8 mouse cellular contexts compared by ENCODE assay signal in the genomic region with DNA sequence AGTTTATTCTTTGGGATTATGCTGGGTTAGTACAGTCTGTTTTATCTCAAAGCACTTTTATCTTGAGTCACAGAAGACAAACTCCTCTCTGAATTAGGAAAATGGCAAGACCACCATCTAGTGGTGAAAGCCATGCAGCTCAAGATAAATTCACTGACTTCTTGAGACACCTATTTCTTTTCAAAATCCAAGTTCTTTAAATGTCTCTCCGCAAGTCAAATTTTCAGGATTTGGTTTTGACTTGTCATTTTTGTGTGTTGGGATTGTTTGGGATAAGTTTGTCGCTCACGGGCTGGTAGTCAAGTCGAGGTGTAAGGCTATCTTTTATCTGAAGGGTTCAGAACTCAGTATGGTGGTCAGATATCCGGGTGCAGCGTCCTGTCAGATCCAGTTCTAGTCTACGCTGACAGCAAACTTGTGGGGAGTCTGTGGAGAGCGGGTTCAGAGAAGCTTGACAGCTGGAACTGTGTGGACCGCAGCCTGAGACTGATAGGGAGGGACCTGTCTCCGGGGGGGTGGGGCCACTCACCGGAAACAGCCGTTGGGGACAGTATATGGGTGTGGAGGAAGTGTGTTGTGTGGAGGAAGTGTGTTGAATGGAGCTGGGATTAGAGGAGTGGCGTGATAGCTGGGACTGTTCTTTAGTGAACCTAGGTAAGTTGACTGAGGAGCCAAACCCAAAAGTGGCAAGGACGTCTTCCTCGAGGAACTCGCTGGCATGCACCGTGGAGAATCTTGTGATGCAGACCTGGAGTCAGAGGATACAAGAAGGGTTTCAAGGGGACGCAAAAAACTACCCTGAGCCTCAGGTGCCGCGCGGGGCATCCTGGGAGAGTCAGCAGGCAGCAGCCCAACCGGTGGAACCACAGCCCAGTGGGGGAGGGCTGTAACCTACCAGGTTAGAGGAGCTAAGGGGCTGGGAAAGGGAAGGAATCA. TPM values are rescaled to one million over a fixed set of nuclear protein-coding genes. Genes with fewer than 3 reads are reported as not detected.
A peak's percentile ranks its signal among the peaks of the same experiment; 100 is the strongest.
DNase-seq lines count a peak whose midpoint lies in the region; ATAC-seq and TF ChIP-seq lines count a peak whose summit lies in the region.

A gene (plus strand): TSS at position 564 of the 936 bp plus-strand sequence.

- peaks cover 2% of the 10 kb centered on the region for H3K4me1 ChIP-seq in ES-Bruce4 (ENCODE audit: control insufficient read depth, insufficient read depth, low read length)
- H3K4me1 ChIP-seq in forebrain, embryonic 11.5 days (replicated peaks; ENCODE audit: control insufficient read depth, insufficient read depth, low read length): no peaks in the 10 kb centered on the region
- H3K4me1 ChIP-seq in heart, postnatal 0 days (ENCODE audit: control insufficient read depth, insufficient read depth): peaks cover 10% of the 10 kb centered on the region
- peaks cover 5 to 6% of the 10 kb centered on the region in 2 experiments; a peak in 3 of 4 replicates for H3K4me1 ChIP-seq in liver, embryonic 14.5 days (replicated peaks; ENCODE audit: control insufficient read depth in 2 of 2, insufficient read depth in 2 of 2, low read length in 1 of 2)
- no peaks in the 10 kb centered on the region for H3K4me1 ChIP-seq in stomach, embryonic 15.5 days

- H3K27ac ChIP-seq in ES-Bruce4 (ENCODE audit: insufficient read depth, low read length): peak within 1 kb of the TSS; percentile 49; the same call in 1 of the 2 replicates
- H3K27ac ChIP-seq in forebrain, embryonic 11.5 days (ENCODE audit: low read depth, low read length): no peak within 1 kb of the TSS
- peak within 1 kb of the TSS; percentile 70 for H3K27ac ChIP-seq in heart, postnatal 0 days (ENCODE audit: low read depth)
- peak within 1 kb of the TSS; percentile 79 for H3K27ac ChIP-seq in liver, embryonic 14.5 days
- peak within 1 kb of the TSS; percentile 88 for H3K27ac ChIP-seq in stomach, embryonic 15.5 days

- H3K4me2 ChIP-seq in forebrain, embryonic 11.5 days (ENCODE audit: low read depth, low read length, severe bottlenecking): peak within 1 kb of the TSS; percentile 85
- peak within 1 kb of the TSS; percentile 84 for H3K4me2 ChIP-seq in heart, postnatal 0 days (ENCODE audit: low read depth, low read length)
- H3K4me2 ChIP-seq in liver, embryonic 14.5 days (ENCODE audit: low read depth): peak within 1 kb of the TSS; percentile 93
- peak within 1 kb of the TSS; percentile 89 for H3K4me2 ChIP-seq in stomach, embryonic 15.5 days

- no peaks in the 10 kb centered on the region for H3K9me3 ChIP-seq in ES-Bruce4 (replicated peaks; ENCODE audit: control insufficient read depth, insufficient read depth, low read length, poor library complexity, severe bottlenecking)
- H3K9me3 ChIP-seq in forebrain, embryonic 11.5 days (ENCODE audit: control insufficient read depth, low read length): no peaks in the 10 kb centered on the region
- H3K9me3 ChIP-seq in heart, postnatal 0 days (replicated peaks; ENCODE audit: control insufficient read depth, low read length): no peaks in the 10 kb centered on the region
- H3K9me3 ChIP-seq in liver, embryonic 14.5 days (ENCODE audit: control insufficient read depth, low read length): no peaks in the 10 kb centered on the region
- H3K9me3 ChIP-seq in stomach, embryonic 15.5 days: no peaks in the 10 kb centered on the region

- TF ChIP-seq CTCF in ES-Bruce4 (IDR thresholded peaks at IDR 0.05; ENCODE audit: low read depth, low read length): peak; percentile 29
- TF ChIP-seq CTCF in heart, postnatal 0 days (IDR thresholded peaks at IDR 0.05; ENCODE audit: low read depth): peak; percentile 84
- peak; percentile 76 for TF ChIP-seq CTCF in liver, embryonic 14.5 days (IDR thresholded peaks at IDR 0.05; ENCODE audit: low read depth)

- peak; percentile 84 for DNase-seq in c-Kit-positive CD71-positive TER-119-negative erythroid progenitor cells, embryonic 14.5 days (ENCODE audit: low read depth)
- DNase-seq in forebrain, embryonic 11.5 days (ENCODE audit: low spot score): peak; percentile 70
- peak; percentile 68 for DNase-seq in heart, postnatal 0 days (ENCODE audit: low spot score)
- peak; percentile 84 to 88 for DNase-seq in kidney, postnatal 36 days
- DNase-seq in liver, embryonic 14.5 days (ENCODE audit: low read depth in 3 of 3, low spot score in 3 of 3): peak; percentile 68 to 81 (median 68)
- DNase-seq in neural tube, embryonic 10.5 days (ENCODE audit: extremely low spot score, low spot score): peak; percentile 54

- TF ChIP-seq POLR2A in ES-Bruce4 (IDR thresholded peaks at IDR 0.05; ENCODE audit: insufficient read depth, low read length): no peak

- peak within 1 kb of the TSS; percentile 93 for H3K4me3 ChIP-seq in ES-Bruce4 (ENCODE audit: low read depth, low read length)
- H3K4me3 ChIP-seq in forebrain, embryonic 11.5 days (ENCODE audit: low read depth, low read length): peak within 1 kb of the TSS; percentile 40
- H3K4me3 ChIP-seq in heart, postnatal 0 days (ENCODE audit: low read depth, low read length): peak within 1 kb of the TSS; percentile 59
- H3K4me3 ChIP-seq in liver, embryonic 14.5 days (ENCODE audit: insufficient read depth in 1 of 2, low read depth in 2 of 2, low read length in 2 of 2): peak within 1 kb of the TSS; percentile 63 to 80
- peak within 1 kb of the TSS; percentile 53 for H3K4me3 ChIP-seq in stomach, embryonic 15.5 days (replicated peaks)

- peak; percentile 99 for ATAC-seq in forebrain, embryonic 11.5 days (replicated peaks; ENCODE audit: low FRiP score)
- ATAC-seq in heart, postnatal 0 days (ENCODE audit: insufficient read depth, low read depth): peak; percentile 99
- ATAC-seq in liver, embryonic 14.5 days (ENCODE audit: insufficient read depth): peak; percentile 100
- ATAC-seq in stomach, embryonic 15.5 days (ENCODE audit: insufficient read depth, low FRiP score, low read depth): peak; percentile 100

- under 1% methylated on average over 22 of the region's 22 CpGs for WGBS in forebrain, embryonic 11.5 days
- WGBS in heart, postnatal 0 days: 0% methylated on average over 22 of the region's 22 CpGs
- under 1% methylated on average over 22 of the region's 22 CpGs for WGBS in liver, embryonic 14.5 days (ENCODE audit: insufficient replicate concordance)
- under 1% methylated on average over 22 of the region's 22 CpGs for WGBS in stomach, embryonic 15.5 days

- no peaks in the 10 kb centered on the region for H3K36me3 ChIP-seq in ES-Bruce4 (ENCODE audit: control insufficient read depth, insufficient read depth, low read length, poor library complexity, severe bottlenecking)
- no peaks in the 10 kb centered on the region for H3K36me3 ChIP-seq in forebrain, embryonic 11.5 days (ENCODE audit: control insufficient read depth, insufficient read depth, low read length)
- H3K36me3 ChIP-seq in heart, postnatal 0 days (replicated peaks; ENCODE audit: control insufficient read depth, insufficient read depth, low read length): no peaks in the 10 kb centered on the region
- H3K36me3 ChIP-seq in liver, embryonic 14.5 days (replicated peaks; ENCODE audit: control insufficient read depth, insufficient read depth, low read depth): no peaks in the 10 kb centered on the region
- no peaks in the 10 kb centered on the region for H3K36me3 ChIP-seq in stomach, embryonic 15.5 days

- H3K27me3 ChIP-seq in ES-Bruce4 (ENCODE audit: control insufficient read depth, insufficient read depth, low read length, poor library complexity, severe bottlenecking): no peaks in the 10 kb centered on the region
- no peaks in the 10 kb centered on the region for H3K27me3 ChIP-seq in forebrain, embryonic 11.5 days (ENCODE audit: control insufficient read depth, insufficient read depth, low read length)
- H3K27me3 ChIP-seq in heart, postnatal 0 days (ENCODE audit: control insufficient read depth, insufficient read depth, low read length): no peaks in the 10 kb centered on the region
- H3K27me3 ChIP-seq in liver, embryonic 14.5 days (ENCODE audit: control insufficient read depth, insufficient read depth, low read length): no peaks in the 10 kb centered on the region
- H3K27me3 ChIP-seq in stomach, embryonic 15.5 days (replicated peaks): no peaks in the 10 kb centered on the region

- peak within 1 kb of the TSS; percentile 6; the same call in 1 of the 2 replicates for H3K9ac ChIP-seq in ES-Bruce4 (ENCODE audit: low read depth, poor library complexity, severe bottlenecking)
- H3K9ac ChIP-seq in forebrain, embryonic 11.5 days (ENCODE audit: low read length): peak within 1 kb of the TSS; percentile 46
- peak within 1 kb of the TSS; percentile 50 for H3K9ac ChIP-seq in heart, postnatal 0 days (replicated peaks; ENCODE audit: low read depth, low read length)
- H3K9ac ChIP-seq in liver, embryonic 14.5 days (replicated peaks): peak within 1 kb of the TSS; percentile 41
- peak within 1 kb of the TSS; percentile 41 for H3K9ac ChIP-seq in stomach, embryonic 15.5 days

- TF ChIP-seq EP300 in ES-Bruce4 (IDR thresholded peaks at IDR 0.05; ENCODE audit: insufficient read depth, low read depth, low read length): 0 out of 2 replicates have a peak, but pooled peaks have one; percentile 25
- TF ChIP-seq EP300 in heart, postnatal 0 days (IDR thresholded peaks at IDR 0.05; ENCODE audit: low read depth): no peak
- 0 out of 2 replicates have a peak, but pooled peaks have one; percentile 7 for TF ChIP-seq EP300 in liver, embryonic 14.5 days (IDR thresholded peaks at IDR 0.05; ENCODE audit: low read depth)

RNA-seq across cellular contexts. Expression of the gene that starts here (rescaled TPM):
- polyA plus RNA-seq in ES-Bruce4 (2011; ENCODE audit: insufficient read depth, insufficient read length, low read depth, missing spikeins): 4.2 and 4.7 TPM in 2 replicates
- 1.8 and 2.4 TPM in 2 replicates for polyA plus RNA-seq in forebrain, embryonic 11.5 days (2014; fragmentation: Nextera tagmentation; extraction: Ambion mirVana)
- 0.85 and 1.1 TPM in 2 replicates for total RNA-seq in heart, postnatal 0 days (2014; rRNA removed; ENCODE audit: low replicate concordance)
- 2.3 and 2.7 TPM in 2 replicates for polyA plus RNA-seq in heart, postnatal 0 days (2015; fragmentation: Nextera tagmentation; extraction: Ambion mirVana)
- 0.47 and 1.0 TPM in 2 replicates for polyA plus RNA-seq in liver, embryonic 14.5 days (2012; rRNA removed)
- 2.4 and 2.6 TPM in 2 replicates for polyA plus RNA-seq in liver, embryonic 14.5 days (2014; fragmentation: Nextera tagmentation; extraction: Ambion mirVana)
- 6.5 and 7.3 TPM in 2 replicates for polyA plus RNA-seq in stomach, embryonic 15.5 days (2015; fragmentation: Nextera tagmentation; extraction: Ambion mirVana)

Comparison
In these comparisons a context has a peak if more than half of its experiments do, and no peak if none do; other contexts are left out.
1. H3K4me3 ChIP-seq: peak in every context shown above with its lines; median percentile 93 in ES-Bruce4; 72 in liver, embryonic 14.5 days; 59 in heart, postnatal 0 days; 53 in stomach, embryonic 15.5 days; 40 in forebrain, embryonic 11.5 days.
2. CTCF ChIP-seq: peak in every context shown above with its lines; median percentile 84 in heart, postnatal 0 days; 76 in liver, embryonic 14.5 days; 29 in ES-Bruce4.